Mouse (Mus musculus): ENCODE measurements at regions not wholly inside any gene's neighbourhood (a gene's known extent, or its start where the extent isn't known, plus 50 kb on each side); places are given as distances from the start of the nearest gene placed in this dataset.

- Histone ChIP-seq H3K27ac (no peak overlapping the region), H3K36me3 (replicated peaks) (no peaks in the 10 kb centered on the region), H3K9ac (no peak overlapping the region), H3K4me2 (no peak overlapping the region), H3K4me3 (replicated peaks) (no peak overlapping the region), H3K4me1 (peaks cover 2% of the 10 kb centered on the region; the same call in 1 of the 2 replicates), H3K27me3 (no peaks in the 10 kb centered on the region), H3K9me3 (no peaks in the 10 kb centered on the region)
- WGBS, result 93% methylated on average over 12 of the region's 12 CpGs
- ATAC-seq (ENCODE audit: low FRiP score), result no peak
Observed at GRCm38 (mm10) chr3:38175946-38176345, 308.7 kb downstream of the Ankrd50 start.

DNA sequence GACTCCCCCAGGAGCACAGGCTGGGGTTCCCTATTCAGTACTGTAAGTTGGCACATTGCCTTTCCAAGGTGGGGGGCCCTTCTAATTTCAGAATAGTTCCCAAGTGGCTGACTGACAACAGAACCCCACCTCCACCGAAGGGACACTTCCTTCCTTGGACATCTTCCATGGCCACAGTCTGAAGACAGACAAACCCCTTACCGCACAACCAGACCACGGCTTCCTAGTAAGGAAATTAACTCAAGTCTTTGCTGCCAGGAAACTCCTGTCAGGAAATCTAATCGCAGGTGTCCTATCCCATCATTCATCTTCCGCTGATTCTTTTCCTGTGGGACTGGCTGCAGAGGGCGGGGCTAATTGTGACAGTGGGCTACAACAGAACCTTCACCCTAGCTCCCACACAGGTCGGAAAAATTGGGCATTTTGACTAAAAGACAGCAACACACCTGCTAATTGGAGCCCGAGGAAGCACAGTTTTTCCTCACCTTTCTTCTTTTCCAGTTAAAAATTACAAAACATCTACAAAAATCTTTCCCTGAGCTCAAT lies 309.8 kb downstream of the Ankrd50 start:
- peaks cover 2% of the 10 kb centered on the region; the same call in 1 of the 2 replicates for H3K4me1 ChIP-seq
- H3K27ac ChIP-seq, result no peak overlapping the region
- no peak overlapping the region for H3K9ac ChIP-seq
- no peak overlapping the region for H3K4me2 ChIP-seq
- H3K4me3 ChIP-seq (replicated peaks), result no peak overlapping the region
- no peaks in the 10 kb centered on the region for H3K36me3 ChIP-seq (replicated peaks)
- H3K9me3 ChIP-seq, result no peaks in the 10 kb centered on the region
- WGBS, result 85% methylated on average over 8 of the region's 8 CpGs
- no peaks in the 10 kb centered on the region for H3K27me3 ChIP-seq
- no peak for ATAC-seq (ENCODE audit: low FRiP score)

DNA sequence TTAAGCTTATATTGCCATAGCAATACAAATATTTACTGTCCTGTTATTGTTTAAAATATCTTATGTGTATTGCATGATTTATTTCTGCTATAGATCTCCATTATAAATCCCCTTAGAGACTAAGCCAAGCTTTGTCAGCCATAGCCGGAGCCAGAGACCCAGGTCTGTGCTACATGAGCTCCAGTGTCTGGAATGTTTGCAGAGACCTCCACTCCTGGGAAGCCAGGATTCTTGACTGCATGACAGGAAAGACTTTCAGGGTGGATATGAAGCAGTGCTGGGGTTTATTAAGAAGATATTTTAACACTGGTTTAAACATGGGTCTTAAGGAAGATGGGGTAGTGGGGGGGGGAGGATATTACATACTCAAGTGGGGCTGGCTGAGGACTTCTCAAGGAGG lies 332.2 kb downstream of the Ankrd50 start:
- Histone ChIP-seq H3K27ac (no peak overlapping the region), H3K4me2 (no peak overlapping the region), H3K4me3 (replicated peaks) (no peak overlapping the region), H3K36me3 (replicated peaks) (no peaks in the 10 kb centered on the region), H3K27me3 (no peaks in the 10 kb centered on the region), H3K4me1 (no peaks in the 10 kb centered on the region), H3K9ac (no peak overlapping the region), H3K9me3 (no peaks in the 10 kb centered on the region)
- WGBS, result 89% methylated on average over 1 of the region's 1 CpGs
- no peak for ATAC-seq (ENCODE audit: low FRiP score)

- WGBS, result 89% methylated on average over 6 of the region's 6 CpGs
Observed at GRCm38 (mm10) chr3:38151821-38152220, 332.8 kb downstream of the Ankrd50 start.

DNA sequence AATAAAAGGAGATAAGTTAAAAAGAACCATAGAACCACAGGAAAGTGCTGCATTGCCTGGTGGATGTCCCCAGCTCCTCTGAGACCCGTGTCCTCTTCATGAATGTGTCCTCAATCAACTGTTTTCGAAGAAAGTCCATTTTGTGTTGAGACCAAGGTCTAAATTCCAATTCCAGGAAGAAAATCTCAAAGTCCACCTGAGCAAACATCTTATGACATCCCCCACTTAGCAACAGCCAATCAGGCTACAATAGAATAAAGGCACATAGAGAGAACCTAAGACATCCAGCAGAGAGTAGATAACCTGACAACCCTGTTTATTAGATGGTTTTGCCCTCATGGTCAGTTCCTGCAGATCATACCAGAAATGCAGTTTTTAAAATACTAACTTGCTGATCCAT lies 338.0 kb downstream of the Ankrd50 start:
- peaks cover 7% of the 10 kb centered on the region for H3K4me1 ChIP-seq
- 96% methylated on average over 2 of the region's 2 CpGs for WGBS
- H3K9me3 ChIP-seq, result no peaks in the 10 kb centered on the region
- ATAC-seq (ENCODE audit: low FRiP score), result no peak
- no peaks in the 10 kb centered on the region for H3K27me3 ChIP-seq
- H3K27ac ChIP-seq, result no peak overlapping the region
- H3K36me3 ChIP-seq (replicated peaks), result no peaks in the 10 kb centered on the region
- no peak overlapping the region for H3K9ac ChIP-seq
- H3K4me3 ChIP-seq (replicated peaks), result no peak overlapping the region
- no peak overlapping the region for H3K4me2 ChIP-seq

More at GRCm38 (mm10) chr3:38151821-38152220, 332.8 kb downstream of the Ankrd50 start:
- no peaks in the 10 kb centered on the region for H3K4me1 ChIP-seq
- no peak overlapping the region for H3K27ac ChIP-seq
- no peaks in the 10 kb centered on the region for H3K36me3 ChIP-seq (replicated peaks)
- H3K27me3 ChIP-seq, result no peaks in the 10 kb centered on the region
- H3K4me2 ChIP-seq, result no peak overlapping the region
- no peak overlapping the region for H3K9ac ChIP-seq
- H3K9me3 ChIP-seq, result no peaks in the 10 kb centered on the region
- H3K4me3 ChIP-seq (replicated peaks), result no peak overlapping the region
- ATAC-seq (ENCODE audit: low FRiP score), result no peak

DNA sequence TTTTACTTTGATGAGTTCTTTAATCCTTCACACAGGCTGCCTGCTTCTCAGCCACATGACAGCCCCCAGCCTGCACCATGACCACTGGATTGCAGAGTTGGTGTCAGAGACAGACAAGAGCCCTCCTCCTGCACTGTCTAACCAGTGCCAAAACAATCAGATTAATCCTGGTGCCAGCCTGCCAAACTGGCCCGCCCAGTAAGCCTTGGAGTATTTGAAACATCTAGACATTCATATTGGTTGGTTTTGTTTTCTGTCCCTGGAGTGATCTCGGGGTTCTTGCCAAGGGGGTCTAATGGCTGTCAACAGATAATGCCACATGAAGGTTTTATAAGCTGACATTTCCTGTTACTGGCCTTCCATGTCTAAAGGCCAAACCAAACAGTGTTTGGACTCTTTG lies 339.2 kb downstream of the Ankrd50 start:
- Histone ChIP-seq H3K27ac (no peak overlapping the region), H3K27me3 (no peaks in the 10 kb centered on the region), H3K4me3 (replicated peaks) (no peak overlapping the region), H3K4me2 (no peak overlapping the region), H3K36me3 (replicated peaks) (no peaks in the 10 kb centered on the region), H3K9ac (no peak overlapping the region), H3K4me1 (peaks cover 7% of the 10 kb centered on the region), H3K9me3 (no peaks in the 10 kb centered on the region)
- WGBS, result 80% methylated on average over 2 of the region's 2 CpGs
- no peak for ATAC-seq (ENCODE audit: low FRiP score)

DNA sequence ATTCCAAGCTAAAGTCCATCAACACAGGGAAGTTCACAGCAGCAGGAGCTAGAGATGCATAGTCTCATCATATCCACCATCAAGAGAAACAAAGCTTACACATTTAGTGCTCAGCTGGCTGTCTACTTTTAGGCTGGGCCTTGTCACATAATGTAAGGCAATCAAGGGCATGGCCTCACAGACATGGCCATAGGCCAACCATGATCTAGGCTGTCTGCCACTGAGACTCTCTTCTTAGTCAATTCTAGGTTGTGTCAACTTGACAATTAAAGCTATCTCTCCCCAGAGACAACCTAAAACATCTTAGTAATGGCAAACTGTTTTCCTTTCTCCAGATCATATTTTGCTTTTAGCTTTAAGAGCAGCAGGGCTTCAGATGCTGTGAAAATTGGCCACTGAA lies 340.0 kb downstream of the Ankrd50 start:
- Histone ChIP-seq H3K36me3 (replicated peaks) (no peaks in the 10 kb centered on the region), H3K4me1 (peaks cover 7% of the 10 kb centered on the region), H3K27ac (no peak overlapping the region), H3K9me3 (no peaks in the 10 kb centered on the region), H3K9ac (no peak overlapping the region), H3K27me3 (no peaks in the 10 kb centered on the region), H3K4me2 (no peak overlapping the region), H3K4me3 (replicated peaks) (no peak overlapping the region)
- ATAC-seq (ENCODE audit: low FRiP score), result no peak

DNA sequence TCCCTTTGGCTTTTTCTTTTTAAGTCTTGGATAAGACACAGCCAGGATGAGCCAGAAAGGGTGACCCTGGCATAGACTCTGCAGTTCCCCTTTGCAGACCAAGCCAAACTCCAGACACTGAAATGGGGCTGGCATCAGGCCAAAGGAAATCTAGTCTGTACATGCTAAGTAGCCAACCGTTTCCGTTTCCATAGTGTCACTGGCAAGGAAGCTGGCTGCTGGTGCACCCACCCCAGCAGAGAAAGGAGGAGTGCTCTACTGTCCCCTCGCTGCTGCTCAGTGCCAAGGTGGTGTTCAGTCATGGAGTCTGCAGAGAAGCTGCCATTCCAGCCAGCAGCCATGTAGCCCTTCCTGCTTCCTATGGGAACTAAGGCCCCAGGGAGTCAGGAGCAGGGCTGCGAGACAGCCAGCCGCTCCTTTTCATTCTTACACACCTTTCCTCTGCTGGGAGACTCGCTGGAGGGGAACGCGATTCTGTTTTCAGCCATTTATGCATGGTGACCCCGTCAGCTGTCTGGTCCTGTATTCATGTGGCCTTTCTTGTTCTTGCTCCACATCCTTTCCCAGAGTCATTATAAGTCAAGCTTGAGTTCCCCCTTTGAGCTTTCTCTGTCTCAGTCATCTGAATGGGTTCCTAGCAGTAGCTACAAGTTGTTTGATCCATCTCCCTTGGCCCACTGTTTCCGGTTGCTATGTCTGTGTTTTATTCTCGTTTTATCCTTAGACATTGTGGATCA lies 341.3 kb downstream of the Ankrd50 start:
- Histone ChIP-seq H3K4me2 (no peak overlapping the region), H3K4me3 (replicated peaks) (no peak overlapping the region), H3K9me3 (no peaks in the 10 kb centered on the region), H3K27me3 (no peaks in the 10 kb centered on the region), H3K4me1 (peaks cover 7% of the 10 kb centered on the region), H3K9ac (no peak overlapping the region), H3K36me3 (replicated peaks) (no peaks in the 10 kb centered on the region), H3K27ac (peak overlapping the region; percentile 25; the same call in 1 of the 2 replicates)
- ATAC-seq (ENCODE audit: low FRiP score), result peak; percentile 60; the same call in 1 of the 2 replicates
- 53% methylated on average over 11 of the region's 11 CpGs for WGBS

DNA sequence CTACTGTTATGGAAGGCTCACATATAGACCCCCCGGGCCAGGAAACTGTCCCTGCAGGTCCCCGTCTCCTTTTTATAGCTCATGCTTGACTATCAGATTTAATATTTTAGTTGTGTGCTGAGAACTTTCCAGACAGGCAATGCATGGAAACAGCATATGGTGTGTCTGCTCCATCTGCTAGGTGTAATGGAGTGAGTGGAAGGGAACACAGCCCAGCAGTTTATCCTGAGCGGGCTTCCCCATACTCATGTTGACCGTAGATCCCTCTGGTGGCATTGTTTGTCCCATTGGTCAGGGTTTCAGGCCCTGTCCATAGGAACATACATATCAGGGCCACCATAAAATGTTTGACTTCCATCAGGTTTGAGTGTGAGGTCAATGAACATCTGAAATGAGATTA lies 345.3 kb downstream of the Ankrd50 start:
- Histone ChIP-seq H3K27me3 (no peaks in the 10 kb centered on the region), H3K4me3 (replicated peaks) (no peak overlapping the region), H3K9me3 (no peaks in the 10 kb centered on the region), H3K36me3 (replicated peaks) (no peaks in the 10 kb centered on the region), H3K4me1 (peaks cover 7% of the 10 kb centered on the region), H3K4me2 (no peak overlapping the region), H3K9ac (no peak overlapping the region), H3K27ac (no peak overlapping the region)
- WGBS, result 93% methylated on average over 4 of the region's 4 CpGs
- ATAC-seq (ENCODE audit: low FRiP score), result no peak

GRCm38 (mm10) chr3:38138014-38138413 lies 346.6 kb downstream of the Ankrd50 start:
- no peak overlapping the region for H3K27ac ChIP-seq
- H3K36me3 ChIP-seq (replicated peaks), result no peaks in the 10 kb centered on the region
- no peak for ATAC-seq (ENCODE audit: low FRiP score)
- H3K27me3 ChIP-seq, result no peaks in the 10 kb centered on the region
- H3K4me3 ChIP-seq (replicated peaks), result no peak overlapping the region
- no peaks in the 10 kb centered on the region for H3K9me3 ChIP-seq
- 60% methylated on average over 5 of the region's 5 CpGs for WGBS
- no peak overlapping the region for H3K9ac ChIP-seq
- H3K4me2 ChIP-seq, result no peak overlapping the region
- H3K4me1 ChIP-seq, result peaks cover under 1% of the 10 kb centered on the region

DNA sequence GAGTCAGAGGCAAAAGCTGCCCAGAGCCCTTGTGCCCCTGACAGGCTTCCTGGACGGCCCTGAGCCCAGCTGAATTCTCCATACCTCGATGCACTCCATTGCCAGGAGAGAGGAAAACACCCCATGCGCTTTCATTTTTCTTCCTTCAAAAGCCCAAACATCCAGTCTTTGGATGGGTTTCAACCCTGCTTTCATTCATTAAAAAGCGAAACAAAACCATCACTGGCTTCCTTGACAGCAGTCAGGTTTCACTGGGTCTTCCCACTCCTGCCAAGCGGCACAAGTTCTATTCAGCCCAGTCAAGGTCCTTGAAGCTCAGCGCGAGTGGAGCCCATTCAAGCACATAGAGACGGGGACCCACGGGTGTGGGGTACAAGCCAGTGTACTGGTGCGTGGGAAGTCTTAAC lies 348.8 kb downstream of the Ankrd50 start:
- Histone ChIP-seq H3K4me1 (no peaks in the 10 kb centered on the region), H3K9me3 (no peaks in the 10 kb centered on the region), H3K27me3 (no peaks in the 10 kb centered on the region), H3K27ac (no peak overlapping the region), H3K36me3 (replicated peaks) (no peaks in the 10 kb centered on the region), H3K9ac (no peak overlapping the region), H3K4me3 (replicated peaks) (no peak overlapping the region), H3K4me2 (no peak overlapping the region)
- no peak for ATAC-seq (ENCODE audit: low FRiP score)
- 78% methylated on average over 10 of the region's 10 CpGs for WGBS

GRCm38 (mm10) chr3:38134425-38134824 lies 350.2 kb downstream of the Ankrd50 start:
- no peaks in the 10 kb centered on the region for H3K27me3 ChIP-seq
- H3K4me2 ChIP-seq, result no peak overlapping the region
- H3K4me1 ChIP-seq, result no peaks in the 10 kb centered on the region
- H3K36me3 ChIP-seq (replicated peaks), result no peaks in the 10 kb centered on the region
- no peak overlapping the region for H3K27ac ChIP-seq
- no peak overlapping the region for H3K4me3 ChIP-seq (replicated peaks)
- H3K9me3 ChIP-seq, result no peaks in the 10 kb centered on the region
- 84% methylated on average over 4 of the region's 4 CpGs for WGBS
- H3K9ac ChIP-seq, result no peak overlapping the region
- ATAC-seq (ENCODE audit: low FRiP score), result no peak

- ATAC-seq (ENCODE audit: low FRiP score), result no peak
- Histone ChIP-seq H3K9me3 (no peaks in the 10 kb centered on the region), H3K9ac (no peak overlapping the region), H3K4me3 (replicated peaks) (no peak overlapping the region), H3K36me3 (replicated peaks) (no peaks in the 10 kb centered on the region), H3K4me2 (no peak overlapping the region), H3K27me3 (no peaks in the 10 kb centered on the region), H3K27ac (no peak overlapping the region), H3K4me1 (no peaks in the 10 kb centered on the region)
- 87% methylated on average over 3 of the region's 3 CpGs for WGBS
Observed at GRCm38 (mm10) chr3:38131887-38132220, 352.8 kb downstream of the Ankrd50 start.
